Mouse (Mus musculus) MEL (cell line): ENCODE measurements around the gene Bsnd.

Source experiments
- CTCF ChIP-seq, 3 experiments: IDR thresholded peaks in 2 of 3; conservative IDR thresholded peaks in 1 of 3; 2 replicates each; pipeline ENCODE4 v1.5.1; 2011 to 2012; ENCODE audit warnings: low read length in 3 of 3, low read depth in 2 of 3, mild to moderate bottlenecking in 2 of 3, improper control_type of control experiment in 1 of 3, inconsistent platforms in 1 of 3, mixed read lengths in 1 of 3, moderate library complexity in 1 of 3; ENCODE audit not compliant: control insufficient read depth in 1 of 3, insufficient read depth in 1 of 3, poor library complexity in 1 of 3, severe bottlenecking in 1 of 3
- EP300 ChIP-seq, 2 experiments: IDR thresholded peaks; 2 replicates each; pipeline ENCODE4 v1.6.1; 2011; ENCODE audit warnings: improper control_type of control experiment in 2 of 2, low read length in 2 of 2, low read depth in 1 of 2, mild to moderate bottlenecking in 1 of 2
- GATA1 ChIP-seq: IDR thresholded peaks from 2 replicates; pipeline ENCODE4 v1.6.1; 2011; ENCODE audit warnings: low read depth, low read length, improper control_type of control experiment
- MAX ChIP-seq: IDR thresholded peaks from 2 replicates; pipeline ENCODE4 v1.6.1; 2011; ENCODE audit warnings: low read length, improper control_type of control experiment
- POLR2A ChIP-seq, 2 experiments: IDR thresholded peaks; 2 replicates each; pipeline ENCODE4 v1.6.1; 2011 to 2012; ENCODE audit warnings: low read length in 2 of 2, mild to moderate bottlenecking in 2 of 2, control low read depth in 1 of 2, improper control_type of control experiment in 1 of 2, low read depth in 1 of 2, moderate library complexity in 1 of 2; ENCODE audit not compliant: control insufficient read depth in 1 of 2, insufficient read depth in 1 of 2, poor library complexity in 1 of 2
- POLR2AphosphoS5 ChIP-seq: IDR thresholded peaks from 2 replicates; pipeline ENCODE4 v1.6.1; 2012; ENCODE audit warnings: low read depth, borderline replicate concordance, mild to moderate bottlenecking, inconsistent platforms, low read length, moderate library complexity, mixed read lengths
- USF1 ChIP-seq: IDR thresholded peaks from 2 replicates; pipeline ENCODE4 v1.6.1; 2014; ENCODE audit warnings: low read depth, mild to moderate bottlenecking, inconsistent platforms, low read length, improper control_type of control experiment, moderate library complexity
- ZC3H11A ChIP-seq: IDR thresholded peaks from 2 replicates; pipeline ENCODE4 v1.6.1; 2012; ENCODE audit warnings: low read depth, mild to moderate bottlenecking, inconsistent platforms, low read length, improper control_type of control experiment

DNA sequence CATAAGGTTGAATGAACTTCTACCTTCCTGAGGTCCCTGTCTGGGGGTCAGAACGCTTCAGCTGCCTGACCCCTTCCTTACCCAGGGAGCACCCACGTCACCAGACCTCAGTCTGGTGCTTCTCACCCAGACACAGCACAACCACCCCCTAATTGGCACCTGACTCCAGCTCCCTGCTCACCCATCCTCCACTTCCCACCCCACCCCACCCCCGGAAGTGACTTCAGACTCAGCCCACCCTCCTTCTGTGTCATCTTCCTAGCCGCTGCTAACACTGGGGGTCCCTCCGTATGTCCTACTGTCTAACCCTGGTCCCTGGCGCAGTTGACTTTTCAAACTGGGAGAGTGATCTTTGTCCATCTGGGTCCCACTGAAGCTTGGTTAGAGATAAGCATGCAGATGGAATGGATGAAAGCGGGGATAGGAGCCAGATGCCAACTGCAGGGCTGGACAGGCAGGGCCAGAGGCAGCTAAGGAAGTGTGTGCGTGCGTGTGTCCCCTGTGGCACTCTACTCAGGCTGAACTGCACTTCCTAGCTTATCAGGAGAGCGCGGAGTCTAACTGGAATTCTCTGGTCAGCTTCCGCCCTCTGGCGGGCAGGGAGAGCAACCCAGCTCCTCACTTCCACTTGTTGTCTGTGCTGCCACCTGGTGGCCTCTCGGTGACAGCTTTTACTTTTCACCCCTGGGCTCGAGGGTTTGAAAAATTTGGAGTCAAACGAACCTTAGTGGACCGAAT is 37.5 kb upstream of the Bsnd start:
- peak in 1 of 2 experiments; percentile 51; a peak in 1 of 4 replicates for TF ChIP-seq POLR2A (IDR thresholded peaks at IDR 0.05; ENCODE audit: control insufficient read depth in 1 of 2, insufficient read depth in 1 of 2, low read depth in 1 of 2, low read length in 2 of 2, poor library complexity in 1 of 2)
- TF ChIP-seq POLR2AphosphoS5 = no peak
- peak; percentile 72 for TF ChIP-seq GATA1
- no peak for TF ChIP-seq USF1
- TF ChIP-seq EP300 (IDR thresholded peaks at IDR 0.05; ENCODE audit: low read depth in 1 of 2, low read length in 2 of 2) = no peak
- TF ChIP-seq ZC3H11A = peak; percentile 76
- peak; percentile 96 to 100 (median 100) for TF ChIP-seq CTCF (IDR thresholded peaks at IDR 0.05 in 2 of 3, conservative IDR thresholded peaks at IDR 0.05 in 1 of 3; ENCODE audit: control insufficient read depth in 1 of 3, insufficient read depth in 1 of 3, low read depth in 2 of 3, low read length in 3 of 3, poor library complexity in 1 of 3, severe bottlenecking in 1 of 3)
- no peak for TF ChIP-seq MAX
